Mouse (Mus musculus): ENCODE measurements at regions not wholly inside any gene's neighbourhood (a gene's known extent, or its start where the extent isn't known, plus 50 kb on each side); places are given as distances from the start of the nearest gene placed in this dataset.

DNA sequence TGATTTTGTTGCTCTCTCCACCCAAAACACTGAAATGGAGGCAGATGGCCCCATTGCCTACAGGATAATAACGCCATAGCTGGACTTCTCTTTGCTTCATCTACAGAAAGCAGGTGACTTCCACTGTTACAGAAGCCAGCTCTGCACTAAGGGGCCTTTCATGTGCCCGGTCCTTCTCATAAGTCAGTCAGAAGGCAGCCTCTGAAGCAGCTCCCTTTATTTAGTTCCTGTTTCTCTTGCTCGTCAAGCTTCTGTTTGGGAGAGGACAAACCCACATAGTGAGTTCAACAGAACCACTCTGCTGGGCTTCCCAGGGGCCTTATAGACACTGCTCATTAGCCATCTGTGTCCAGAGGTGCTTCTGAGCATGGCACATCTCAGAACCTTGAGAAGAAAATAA is 205.1 kb upstream of the Hhip start:
- no peak for DNase-seq (ENCODE audit: low spot score)

DNA sequence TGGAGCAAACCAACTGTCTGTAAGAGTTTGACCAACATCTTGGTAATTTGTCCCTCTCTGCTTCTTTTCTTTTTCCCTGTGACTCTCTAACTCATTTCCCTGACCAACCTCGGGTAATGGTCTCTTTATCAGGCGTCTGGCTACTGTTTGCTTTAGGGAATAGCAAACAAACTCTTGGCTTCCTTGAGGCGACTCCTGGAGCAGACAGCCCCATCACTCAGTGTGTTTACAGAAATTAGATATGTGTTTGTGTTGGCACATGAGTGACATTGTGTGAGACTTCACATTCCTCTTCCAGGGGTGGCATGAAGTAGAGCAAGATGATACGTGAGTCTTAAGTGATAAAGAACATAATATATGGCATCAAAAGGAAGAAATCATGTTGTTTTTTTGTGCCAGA is 195.7 kb upstream of the Hhip start:
- no peak for DNase-seq (ENCODE audit: low spot score)

DNA sequence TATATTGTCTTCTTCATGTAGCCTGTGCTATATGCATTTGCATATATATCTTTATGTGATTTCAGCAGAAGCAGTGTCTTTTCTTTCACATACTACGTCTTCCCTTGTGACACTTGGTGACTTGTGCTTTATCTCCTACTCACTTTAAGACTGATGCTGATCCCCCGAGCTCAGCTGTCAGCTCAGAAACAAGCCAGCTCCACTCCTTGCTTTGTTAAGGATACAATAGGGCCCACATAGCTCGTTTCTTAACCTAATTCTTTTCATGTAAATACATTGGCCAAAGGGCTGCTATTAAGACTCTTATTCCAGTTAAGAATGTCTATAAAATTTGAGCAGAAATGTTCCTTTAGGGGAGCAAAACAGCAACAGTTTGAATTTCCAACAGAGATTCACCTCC is 193.8 kb upstream of the Hhip start:
- DNase-seq (ENCODE audit: low spot score) = no peak

DNA sequence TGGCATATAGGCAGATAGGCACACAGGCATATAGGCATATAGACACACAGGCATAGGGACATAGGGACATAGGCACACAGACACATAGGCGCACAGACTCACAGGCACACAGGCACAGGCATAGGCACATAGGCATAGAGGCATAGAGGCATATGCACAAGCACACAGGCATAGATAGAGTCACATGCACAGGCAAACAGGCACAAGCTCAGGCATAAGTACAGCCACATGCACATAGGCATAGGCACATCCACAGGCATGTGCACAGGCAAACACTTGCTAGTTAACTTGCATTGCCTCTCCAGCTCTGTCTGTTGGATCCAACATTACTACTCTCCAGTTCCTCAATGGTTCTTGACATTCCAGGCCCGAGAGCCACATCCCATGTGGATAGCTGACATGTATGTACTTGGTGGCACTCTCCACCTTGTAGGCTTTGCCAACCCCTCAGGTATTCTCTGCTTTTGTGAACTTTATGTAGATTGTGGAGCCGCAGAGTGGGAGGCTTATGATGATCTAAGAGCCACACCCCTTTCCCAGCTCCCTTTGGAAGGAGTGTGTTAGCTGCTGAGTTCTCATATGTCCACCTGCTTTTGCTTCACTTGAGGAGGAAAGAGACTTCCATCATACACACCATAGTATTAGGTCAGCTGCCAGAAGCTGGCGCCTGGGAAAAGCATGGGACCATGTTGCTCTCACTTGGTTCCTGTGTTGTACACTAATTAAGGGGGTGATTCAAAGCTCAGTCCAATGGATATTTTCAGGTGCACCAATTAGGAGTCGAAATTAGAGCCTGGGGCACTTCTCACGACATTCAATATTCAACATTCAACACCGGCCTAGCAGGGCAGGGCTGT is 192.7 kb upstream of the Hhip start:
- DNase-seq (ENCODE audit: low spot score) = no peak

DNA sequence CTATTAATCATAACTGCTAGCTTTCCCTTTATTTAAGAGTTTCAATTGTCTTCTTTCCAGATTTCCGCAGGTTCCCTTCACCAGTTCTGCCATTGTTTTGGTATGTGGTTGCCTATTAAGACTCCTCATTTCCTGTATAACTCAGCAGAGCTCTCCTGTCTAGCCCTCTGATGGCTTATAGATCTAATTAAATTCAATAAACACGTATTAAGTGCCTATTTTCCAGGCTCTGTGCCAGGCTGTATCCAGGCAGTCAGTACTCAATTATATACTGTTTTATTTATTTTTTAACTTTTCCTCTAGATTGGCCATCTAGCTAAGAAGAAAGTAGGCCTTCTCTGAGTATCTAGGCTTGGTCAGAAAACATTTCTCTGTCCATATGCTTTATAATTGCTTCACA is 192.0 kb upstream of the Hhip start:
- DNase-seq (ENCODE audit: low spot score) = no peak

DNA sequence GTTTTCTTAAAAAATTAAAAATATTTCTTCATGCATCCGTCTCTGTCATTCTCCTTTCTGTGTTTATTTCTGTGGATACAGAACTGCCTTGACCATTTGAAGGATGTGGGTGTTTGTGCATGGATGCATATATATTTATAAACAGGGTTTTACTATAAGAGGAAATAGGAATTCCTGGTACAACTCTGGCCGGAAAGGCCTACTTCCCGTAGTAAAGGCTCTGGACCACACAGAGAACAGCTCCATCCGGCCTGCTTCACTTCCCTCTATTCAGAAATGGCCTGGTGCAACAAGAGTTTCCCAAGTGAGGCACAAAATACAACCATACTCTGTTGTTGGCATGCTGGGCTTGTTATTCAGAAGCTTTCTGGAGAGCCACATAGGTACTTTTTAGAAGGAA is 182.1 kb upstream of the Hhip start:
- DNase-seq (ENCODE audit: low spot score) = no peak

DNA sequence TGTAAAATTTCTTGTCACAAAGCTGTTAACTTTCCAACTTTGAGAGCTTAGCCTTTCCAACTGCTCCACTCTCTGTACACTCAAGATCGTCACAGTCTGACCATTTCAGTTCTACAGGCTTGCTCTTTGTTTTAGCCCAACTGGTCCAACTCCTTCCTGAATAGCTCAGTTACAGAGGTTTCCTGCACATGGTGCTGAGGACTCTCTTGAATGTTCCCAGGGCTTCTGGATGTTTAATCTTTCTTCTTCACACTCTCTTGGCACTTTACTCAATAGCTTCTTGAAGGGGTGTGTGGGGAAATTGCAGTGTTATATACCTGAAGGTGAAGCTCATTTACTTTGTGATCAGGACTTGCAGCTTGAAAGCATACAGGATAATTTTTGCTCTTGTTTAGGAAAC is 152.6 kb upstream of the Hhip start:
- peak; percentile 6 for DNase-seq (ENCODE audit: low spot score)

DNA sequence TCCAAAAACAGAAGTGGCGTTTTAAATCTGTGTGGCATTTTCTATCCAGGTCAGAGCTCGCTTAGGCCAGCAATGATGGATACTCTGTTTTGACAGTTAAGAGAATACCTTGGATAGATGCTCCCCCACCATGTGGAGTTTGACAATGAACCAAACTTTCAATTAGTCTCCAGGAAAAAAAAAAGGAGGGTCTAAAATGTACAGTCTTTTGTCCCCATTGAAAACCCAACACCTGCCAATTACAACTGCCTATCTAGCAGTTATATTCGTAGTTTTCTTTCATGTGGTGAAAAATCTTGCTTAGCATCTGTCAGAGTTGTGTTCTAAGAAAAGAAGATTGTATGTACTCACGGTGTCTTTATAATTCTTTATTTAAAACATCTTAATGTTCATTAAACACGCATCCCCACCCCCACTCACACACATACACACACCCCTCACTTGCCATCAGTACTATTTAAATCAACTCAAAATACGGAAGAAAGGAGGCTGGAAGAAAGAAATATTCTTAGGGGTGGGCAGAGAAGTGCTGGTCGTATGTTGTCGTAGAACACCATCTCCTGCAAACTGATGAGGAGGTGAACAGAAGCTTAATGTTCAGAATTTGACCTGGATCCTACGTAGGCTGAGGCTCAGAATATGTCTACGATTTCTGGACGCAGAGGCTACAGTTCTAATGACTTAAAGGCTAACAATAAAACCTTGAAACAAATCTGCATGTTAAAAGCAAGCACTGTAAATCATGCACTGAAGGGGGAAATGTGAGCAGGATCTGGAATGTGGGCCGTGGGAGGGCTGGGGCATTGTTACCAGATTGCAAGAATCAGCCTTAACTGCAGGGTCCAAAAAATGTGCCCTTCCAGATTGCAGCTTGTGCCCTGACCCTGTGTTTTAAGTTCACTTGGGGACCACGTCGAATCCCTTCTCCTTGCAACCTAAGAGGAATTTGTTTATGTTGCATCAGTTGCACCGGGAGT is 147.2 kb upstream of the Hhip start:
- DNase-seq (ENCODE audit: low spot score) = no peak

DNA sequence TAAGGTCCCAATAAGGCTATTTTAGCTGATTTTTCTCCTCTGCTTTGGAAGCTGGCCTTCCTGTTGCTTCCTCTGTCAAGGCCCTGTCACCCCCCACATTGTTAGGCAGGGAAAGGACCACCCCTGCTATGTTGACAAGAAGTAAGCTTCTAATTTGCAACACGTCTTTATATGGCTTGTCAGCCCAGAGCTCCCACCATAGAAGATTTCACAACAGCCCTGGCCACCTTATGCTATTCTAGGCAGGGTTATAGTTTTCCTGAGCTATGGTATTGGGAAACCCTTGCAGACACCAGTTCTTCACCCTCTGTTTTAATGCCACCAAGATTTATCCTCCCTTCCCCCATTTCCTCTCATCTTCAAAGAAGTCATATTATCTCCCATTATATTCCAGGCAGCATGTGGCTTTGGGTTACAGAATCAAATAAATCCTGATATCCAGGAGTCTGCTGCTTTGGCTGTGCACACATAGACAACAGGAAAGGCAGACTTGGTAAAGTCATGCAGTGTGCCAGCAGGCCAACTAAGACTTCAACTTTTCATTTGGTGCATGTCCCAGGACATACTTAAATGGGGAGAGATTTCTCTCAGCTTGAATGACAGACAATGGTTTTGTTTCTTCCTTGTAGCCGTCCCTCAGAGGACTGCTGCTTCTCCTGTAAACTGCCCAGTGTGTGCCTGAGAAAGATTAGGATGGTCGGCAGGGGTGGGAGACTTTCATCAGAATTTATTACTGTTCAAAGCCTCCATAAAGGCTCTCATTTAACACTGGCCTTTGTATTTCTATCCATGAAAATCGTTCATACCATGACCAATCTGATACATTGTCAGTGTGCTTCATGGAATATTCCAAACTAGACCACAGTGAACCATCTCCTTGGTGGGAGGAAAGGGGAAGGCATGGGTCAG is 146.2 kb upstream of the Hhip start:
- DNase-seq (ENCODE audit: low spot score) = no peak

DNA sequence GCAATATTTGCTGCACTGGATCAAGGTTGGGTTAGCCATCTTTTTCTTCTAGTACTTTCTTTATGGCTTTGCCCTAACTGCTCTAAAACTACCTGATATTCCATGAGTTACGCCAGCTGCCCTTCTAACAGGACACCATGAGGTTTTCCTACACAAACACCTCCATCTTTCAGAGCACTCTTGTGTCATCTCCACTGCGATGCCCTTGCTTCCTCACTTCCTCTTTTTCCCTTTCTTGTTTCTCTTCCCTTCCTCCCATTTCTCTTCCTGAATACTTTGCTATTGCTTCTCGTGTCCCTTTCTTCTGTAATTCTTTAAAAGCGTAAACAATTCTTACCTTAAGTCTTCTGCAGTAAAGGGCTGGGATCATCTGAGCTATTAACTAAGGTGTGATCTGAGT is 139.9 kb upstream of the Hhip start:
- DNase-seq (ENCODE audit: low spot score) = no peak

DNA sequence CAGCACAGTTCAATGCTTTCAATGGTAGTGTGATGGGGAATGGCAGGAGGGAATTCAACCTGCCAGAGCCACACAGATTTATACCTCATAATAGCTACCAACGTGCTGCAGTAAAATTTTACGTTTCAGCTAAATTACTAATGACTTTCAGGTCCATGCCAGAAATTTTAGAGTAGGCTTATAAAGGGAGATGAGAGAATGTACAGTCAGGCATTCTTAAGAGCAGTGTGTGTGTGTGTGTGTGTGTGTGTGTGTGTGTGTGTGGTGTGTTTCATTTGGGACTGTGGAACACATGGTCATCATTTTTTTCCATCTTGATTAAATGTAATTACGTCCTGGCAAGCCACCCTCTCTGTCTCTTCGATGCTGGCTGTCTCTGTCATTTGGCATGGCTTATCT is 132.7 kb upstream of the Hhip start:
- no peak for DNase-seq (ENCODE audit: low spot score)

DNA sequence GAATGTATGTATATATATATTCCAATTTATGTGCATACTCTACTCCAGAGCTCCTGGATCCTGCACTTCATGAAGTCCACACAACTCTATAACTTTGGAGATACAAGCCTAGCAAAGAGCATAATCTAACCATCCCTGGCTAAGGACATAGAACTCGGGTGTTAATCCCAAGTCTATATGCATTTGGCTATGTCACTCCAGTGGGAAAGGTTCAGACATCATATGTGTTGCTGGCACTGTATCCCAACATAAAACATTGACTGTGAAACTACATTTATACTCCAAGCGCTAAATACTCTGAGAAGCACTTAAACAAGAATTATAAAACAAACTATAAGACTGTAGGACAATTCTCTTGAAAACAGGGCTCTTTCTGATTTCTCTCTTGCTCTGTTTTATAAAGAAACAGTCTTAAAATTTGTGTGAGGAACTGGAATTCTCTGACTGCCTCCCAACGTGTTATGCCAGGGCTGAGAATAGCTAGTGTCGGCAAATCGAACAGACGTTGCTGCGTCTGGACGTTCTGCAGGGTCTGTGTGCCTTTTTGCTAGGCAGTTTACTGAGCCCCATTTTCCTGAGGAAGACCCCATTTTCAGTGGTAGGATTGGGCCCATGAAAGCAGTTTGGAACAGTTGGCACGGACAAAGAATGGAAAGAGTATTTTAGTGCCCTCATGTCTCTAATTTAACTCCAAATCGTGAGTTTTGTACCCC is 132.1 kb upstream of the Hhip start:
- no peak for DNase-seq (ENCODE audit: low spot score)

DNA sequence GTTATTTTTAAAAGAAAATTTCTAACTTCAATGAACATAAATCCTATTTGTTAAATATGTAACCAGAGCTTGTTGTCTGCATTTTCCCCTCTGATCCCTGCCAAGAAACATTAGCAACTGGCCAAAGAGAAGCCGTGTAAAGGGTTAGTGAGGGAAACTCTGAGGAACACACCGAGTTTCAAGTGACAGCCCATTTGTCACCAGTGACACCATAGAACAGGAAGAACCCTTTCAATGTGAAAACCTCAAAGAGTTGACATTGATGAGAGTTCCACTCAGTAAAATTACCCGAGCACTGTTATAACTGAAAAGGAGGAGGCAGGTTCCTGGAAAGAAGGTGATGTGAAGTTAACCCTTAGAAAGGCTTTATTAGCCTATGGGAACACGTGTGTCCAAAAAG is 127.5 kb upstream of the Hhip start:
- DNase-seq (ENCODE audit: low spot score) = no peak

DNA sequence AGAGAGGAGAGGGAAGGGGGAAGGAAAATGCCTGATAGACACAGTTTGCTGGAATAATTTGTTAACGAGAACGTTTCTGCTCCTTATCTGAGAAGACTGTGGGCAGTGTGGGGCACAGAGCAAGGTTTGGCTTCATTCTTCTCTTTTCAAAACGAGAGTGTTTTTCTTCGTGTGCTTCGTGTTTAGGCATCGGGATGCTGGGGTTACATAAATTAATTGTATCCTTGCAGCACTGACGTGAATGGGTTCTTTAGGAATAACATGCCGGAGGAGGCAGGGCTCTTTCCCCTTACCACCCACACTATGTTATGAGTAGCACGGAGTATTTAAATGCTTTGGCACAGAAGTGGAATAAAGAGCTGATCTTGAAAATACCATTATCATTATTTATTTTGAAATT is 110.9 kb upstream of the Hhip start:
- DNase-seq (ENCODE audit: low spot score) = no peak

DNA sequence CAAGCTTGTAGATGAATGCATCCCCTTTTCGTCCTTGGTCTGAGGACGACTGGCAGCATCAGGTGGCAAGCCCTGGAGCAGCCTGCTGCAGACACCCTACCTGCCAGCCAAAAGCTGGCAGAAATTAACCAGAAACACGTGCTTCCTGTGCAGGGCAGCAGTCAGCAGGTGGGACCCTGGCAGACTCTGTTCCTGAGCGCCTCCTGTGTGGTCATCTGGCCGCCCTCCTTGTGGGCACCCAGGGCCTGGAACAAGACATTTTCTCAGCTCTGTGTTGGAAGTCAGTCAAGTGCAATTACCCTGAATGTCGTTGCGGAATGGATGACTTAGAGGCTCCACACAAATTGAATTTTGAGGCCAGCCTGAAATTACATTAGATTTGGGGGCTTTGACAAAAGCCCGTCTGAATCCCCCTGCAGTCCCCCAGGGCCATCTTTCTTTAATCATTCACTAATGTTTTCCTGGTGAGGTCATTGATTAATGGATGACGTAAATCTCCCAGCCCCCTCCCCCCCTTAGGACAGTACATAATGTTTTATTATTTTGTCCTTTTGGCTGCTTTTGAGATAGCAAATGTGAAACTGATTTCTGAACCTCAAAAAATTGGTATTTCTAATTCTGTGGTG is 91.8 kb upstream of the Hhip start:
- no peak for DNase-seq (ENCODE audit: low spot score)

DNA sequence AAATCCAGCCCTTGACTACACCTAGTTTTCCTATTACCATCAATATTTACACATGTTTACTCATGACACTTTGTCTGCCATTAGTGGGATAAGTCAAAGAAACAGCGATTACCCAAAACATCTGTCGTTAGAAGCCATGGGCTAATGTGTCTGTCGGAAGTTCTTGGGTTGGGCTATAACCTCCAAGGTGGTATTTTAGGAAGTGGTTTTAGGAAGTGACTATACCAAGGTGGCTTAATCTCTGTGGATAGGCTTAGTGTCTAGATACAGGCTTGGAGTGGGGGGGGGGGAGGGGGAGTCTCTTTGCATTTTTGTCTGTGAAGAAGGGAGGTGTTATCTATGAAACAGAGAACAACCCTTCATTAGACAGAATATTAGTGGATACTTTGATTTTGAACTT is 90.1 kb upstream of the Hhip start:
- DNase-seq (ENCODE audit: low spot score) = no peak

DNA sequence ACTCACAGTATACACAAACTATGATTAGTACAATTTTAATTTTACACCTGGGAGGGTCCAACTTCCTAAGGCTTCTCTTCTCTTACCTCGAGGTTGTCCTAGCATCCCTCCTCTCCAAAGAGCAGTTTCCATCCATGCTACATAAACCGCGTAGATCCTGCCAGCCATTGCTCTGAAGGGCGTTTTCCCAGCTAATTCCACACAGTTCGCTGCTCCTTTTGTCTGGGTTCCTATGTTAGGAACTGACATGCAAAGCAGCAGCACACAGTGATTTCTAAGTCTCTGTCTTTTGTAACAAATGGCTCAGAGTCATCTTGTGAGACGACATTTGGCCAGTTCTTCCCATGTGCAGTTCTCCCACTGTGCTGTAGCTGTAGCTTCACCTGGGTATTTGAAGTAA is 80.7 kb upstream of the Hhip start:
- no peak for DNase-seq (ENCODE audit: low spot score)

DNA sequence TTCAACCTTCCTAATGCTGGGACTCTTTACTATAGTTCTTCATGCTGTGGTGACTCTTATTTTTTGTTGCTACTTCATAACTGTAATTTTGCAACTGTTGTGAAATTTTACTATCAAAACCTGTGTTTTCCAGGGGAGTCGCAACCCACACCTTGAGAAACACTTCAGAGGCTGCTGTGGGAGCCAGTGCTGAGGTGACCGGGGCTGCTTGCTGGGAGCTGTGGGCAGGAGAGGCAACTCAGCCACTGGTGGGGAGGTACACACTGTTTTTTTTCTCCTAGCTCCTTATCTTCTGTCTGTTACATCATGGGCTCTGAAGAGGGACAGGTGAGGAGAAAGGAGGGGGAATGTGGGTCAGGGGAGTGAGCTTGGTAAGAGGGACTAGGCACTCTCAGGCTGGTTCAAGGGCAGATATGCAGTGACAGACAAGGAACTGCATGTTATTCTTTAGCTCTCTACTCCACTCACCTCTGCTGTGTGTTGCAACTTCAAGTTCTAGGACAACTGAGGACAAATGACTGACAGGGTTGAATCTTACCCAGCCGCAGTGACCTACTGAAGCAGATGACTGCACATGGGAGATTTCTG is 62.7 kb upstream of the Hhip start:
- DNase-seq (ENCODE audit: low spot score) = peak; percentile 57

DNA sequence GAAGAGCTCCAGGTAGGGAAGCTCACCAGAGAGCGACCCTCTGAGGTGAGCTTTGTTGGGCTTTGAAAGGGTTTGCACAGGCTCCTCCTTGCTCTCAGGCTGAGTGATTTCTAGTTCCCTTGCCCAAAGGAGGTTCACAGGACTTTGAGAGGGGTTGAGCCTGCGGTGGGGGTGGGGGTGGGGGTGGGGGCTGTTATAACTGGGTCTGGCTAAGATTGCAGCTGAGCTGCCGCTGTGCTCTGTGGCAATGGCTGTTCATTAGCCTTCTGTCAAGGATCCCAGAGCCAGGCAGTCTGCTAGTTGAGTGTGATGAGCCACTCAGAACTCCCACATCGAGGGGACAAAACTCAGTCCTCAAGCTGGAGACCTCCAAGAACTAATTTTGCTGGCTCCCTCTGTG is 59.5 kb upstream of the Hhip start:
- DNase-seq (ENCODE audit: low spot score) = no peak
